Mouse (Mus musculus) urinary bladder, postnatal 4 days (tissue): ENCODE measurements around the gene Klhl9.

ENCODE experiments used
- DNase-seq, 2 experiments: peaks; one replicate each; pipeline ENCODE4 v3.0.0; 2021 to 2022; ENCODE audit warnings: low spot score in 2 of 2

The Klhl9 gene

DNA sequence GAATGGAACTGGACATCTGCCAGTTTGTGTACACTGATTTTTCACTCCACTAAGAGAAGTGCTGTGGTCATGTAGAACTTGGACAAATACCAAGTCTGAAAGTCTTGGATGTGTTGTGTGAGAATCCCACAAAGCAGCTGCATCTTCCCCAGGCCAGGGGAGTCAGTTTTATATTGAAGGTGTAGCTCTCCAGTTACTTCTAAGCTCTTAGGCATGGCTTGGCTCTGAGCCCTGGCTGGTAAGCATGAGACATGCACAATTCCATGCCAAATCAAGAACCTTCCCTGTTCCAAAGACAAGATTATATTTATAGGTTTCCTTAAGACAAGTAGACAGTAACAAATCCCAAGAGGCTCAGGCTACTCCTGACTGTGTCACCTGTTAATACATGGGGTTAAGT lies 7.2 kb downstream of the Klhl9 start:
- no peak for DNase-seq

DNA sequence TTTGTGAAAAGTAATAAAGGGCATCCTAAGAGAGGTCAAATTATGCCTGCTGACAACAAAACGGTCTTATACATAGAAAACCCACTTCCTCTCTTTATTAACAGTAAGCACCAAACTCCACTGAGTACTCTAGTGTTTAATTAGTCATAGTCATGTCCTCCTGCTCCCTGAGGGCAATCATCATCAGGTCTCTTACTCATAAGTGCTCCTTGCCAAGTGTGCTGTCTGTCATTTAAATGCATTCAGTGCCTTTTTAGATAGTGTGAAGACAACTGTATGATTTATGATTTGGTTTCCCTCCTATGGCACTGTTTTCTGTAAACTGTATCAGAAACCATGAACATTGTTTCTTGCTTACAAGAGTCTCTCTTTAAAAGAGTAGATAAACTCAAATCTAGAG lies 8.0 kb downstream of the Klhl9 start:
- DNase-seq, result no peak

DNA sequence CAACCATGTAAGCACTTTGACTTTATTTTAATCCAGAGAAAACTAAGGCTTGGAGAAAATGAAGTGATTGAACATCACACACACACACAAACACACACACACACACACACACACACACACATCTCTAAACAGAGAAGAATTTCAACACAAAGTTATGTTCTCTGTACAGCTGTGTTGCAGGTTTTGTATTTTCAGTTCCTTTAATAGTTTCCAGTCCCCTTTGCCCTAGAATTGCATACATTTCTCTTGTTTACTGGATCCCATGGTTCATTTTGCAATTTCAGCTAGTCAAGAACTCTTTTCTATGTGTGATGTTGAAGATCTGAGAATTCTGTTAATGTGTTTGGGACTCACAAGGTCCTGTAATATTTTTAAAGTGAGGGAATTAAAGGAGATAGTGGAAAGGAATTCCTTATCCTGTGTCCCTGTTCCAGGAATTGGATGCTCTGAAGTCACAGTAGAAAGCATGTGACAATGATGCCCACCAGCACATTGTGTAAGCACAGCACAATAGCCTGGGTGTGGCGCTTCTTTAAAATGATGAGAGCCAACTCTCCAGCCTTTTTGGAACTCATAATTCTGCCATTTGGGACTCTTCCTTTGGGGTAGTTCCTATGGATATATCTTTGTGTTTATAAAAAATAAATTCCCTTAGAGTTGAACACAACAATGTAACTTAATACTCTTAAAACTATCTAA lies 15.0 kb downstream of the Klhl9 start:
- DNase-seq, result no peak

DNA sequence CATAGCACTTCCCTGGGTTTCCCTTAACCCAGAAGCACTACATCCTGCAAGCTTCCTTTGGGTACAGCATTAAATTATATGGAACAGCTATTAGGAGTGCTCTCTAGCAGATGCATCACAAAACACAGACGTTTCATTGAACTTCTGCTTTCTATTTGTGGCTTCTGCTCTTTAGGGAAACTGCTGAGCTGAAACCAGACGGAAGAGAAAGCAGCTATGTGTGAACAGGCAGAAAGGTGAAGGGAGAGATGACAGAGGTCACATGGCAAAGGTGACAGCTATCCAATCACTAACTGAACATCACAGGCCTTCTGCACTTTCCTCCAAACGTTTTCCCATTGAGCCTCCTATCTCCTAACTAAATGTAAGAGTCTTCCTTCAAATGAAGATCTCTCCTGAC lies 16.3 kb downstream of the Klhl9 start:
- no peak for DNase-seq

DNA sequence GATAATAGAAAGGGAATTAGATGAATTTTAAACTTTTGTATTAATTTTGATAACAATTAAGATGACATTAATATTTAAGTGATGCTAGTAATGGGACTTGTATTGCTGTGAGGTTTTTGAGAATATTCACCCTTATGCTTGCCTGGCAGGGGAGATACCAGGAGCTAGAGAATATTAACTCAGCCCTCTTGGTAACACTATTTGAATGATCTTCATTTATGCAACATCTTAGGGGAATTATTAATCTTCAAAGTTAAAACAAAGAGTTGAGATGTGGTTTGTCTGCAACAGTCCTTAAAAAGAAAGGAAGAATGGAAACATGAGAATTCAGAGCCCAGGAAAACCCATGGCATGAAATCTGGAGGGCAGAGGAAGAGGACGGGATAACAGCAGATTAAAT lies 23.0 kb downstream of the Klhl9 start:
- DNase-seq, result no peak

DNA sequence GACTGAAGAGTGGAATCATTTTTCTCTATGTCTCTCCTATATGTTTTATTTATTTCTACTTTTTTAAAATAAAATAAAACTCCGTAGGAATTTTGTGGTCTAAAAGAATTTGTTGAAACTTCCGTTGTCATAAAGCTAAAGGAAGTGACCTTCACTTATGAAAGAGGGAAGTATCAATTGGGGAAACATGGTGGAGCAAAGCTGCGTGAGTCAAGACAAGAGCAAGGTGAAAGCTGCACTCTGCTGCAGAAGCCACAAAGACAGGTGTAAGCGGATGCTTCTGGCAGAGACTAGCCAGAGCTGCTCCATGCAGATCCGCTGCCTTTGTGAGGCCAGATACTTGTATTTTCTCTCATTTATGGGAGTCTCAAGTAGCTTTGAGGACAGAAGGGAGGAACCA lies 23.5 kb downstream of the Klhl9 start:
- DNase-seq, result no peak

DNA sequence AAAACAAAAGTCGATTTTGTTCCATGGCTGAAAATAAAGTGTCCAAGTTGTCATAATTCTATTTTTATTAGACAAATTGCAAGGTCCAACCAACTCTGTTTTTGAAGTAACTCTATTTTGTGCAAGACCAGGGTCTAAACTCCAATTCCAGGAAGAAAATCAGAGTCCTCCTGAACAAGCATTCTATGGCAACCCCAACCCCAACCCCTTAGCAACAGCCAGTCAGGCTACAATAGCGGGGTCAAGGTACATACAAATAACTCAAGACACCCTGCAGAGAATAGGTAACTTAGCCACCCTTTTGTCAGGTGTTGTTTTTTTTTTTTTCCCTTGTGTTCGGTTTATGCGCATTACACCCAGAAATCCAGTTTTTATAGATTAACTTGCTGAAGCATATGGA lies 24.5 kb downstream of the Klhl9 start:
- no peak for DNase-seq

DNA sequence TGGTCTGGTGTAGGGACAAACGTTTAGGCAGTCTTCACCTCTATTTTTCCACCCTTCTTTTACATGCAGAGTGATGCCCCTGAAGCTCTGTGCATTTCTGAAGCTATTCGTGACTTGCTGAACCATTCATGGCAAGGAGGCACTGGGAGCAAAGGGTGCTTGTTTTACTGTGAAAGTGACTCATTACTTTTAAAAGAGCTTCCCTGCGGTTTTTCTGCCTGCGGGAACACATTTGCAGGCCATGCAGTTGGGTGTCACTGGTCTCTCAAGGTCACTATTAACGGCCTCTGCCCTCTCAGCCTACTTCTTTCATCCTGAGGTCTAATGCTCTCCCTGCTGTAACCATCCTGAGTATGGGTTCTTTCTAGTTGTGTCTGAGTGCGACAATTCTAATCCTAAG lies 25.2 kb downstream of the Klhl9 start:
- DNase-seq, result no peak

DNA sequence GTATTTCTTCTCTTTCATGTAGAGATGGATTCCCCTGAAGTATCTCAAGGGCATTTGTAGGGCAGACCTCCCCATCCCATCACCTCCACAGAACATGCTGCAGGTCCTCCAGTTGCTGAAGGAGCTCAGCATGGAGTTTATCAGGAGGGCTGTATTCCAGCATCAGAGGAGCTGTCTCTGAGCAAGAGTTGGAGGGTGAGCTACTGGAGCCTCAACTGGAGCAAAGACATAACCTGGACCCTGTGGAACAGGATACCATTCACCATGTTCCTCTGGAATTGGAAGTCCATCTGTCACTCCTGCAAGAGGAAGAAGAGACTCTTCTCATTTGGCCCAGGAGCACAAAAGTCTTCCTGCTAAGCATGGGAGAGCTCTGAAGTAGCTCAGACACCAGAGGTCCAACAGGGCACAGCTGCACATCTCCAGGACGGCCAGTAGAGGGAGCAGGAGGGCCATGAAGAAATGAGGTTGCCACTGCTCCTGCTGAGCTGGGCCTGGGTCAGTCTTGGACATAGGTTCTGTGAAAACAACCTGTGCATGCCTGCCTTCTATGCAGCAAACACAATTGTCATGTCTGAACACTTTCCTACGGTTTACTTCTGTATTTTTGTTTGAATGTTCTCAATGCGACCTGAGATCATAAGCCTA lies 25.9 kb downstream of the Klhl9 start:
- DNase-seq, result peak; percentile 53 to 75

DNA sequence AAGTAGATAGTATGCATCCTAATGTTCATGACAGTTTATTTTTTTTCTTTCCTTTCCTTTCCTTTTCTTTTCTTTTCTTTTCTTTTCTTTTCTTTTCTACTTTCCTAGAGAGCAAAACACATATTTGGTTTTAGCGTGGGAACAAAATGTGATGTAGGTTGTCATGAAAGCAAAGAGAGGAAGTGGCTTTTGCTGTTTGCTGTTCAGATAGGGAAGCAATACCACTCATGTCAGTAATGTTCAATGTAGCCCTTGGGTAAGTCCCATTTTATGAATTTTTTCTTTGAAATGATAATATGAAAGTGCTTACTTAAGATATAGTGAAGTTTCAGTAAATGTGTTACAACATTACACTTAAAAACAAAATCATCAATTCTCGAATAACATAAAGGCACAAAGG lies 28.9 kb downstream of the Klhl9 start:
- no peak for DNase-seq

DNA sequence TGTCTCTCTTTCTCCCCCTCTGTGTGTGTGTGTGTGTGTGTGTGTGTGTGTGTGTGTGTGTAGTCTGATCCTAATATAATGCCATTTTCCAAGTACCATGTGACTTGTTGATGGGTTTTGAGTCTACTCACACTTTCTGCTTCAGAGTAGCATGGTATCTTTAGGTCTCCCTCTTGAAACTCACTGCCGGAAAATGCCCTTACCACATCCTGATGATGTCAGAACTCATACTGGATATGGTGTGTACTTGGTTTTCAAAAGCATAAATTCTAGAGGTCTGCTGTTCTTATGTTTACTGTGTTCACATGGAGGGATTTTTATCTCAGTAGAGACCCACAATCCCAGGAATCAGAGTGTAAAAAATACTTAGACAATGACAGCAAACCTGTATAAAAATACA lies 29.7 kb downstream of the Klhl9 start:
- no peak for DNase-seq

DNA sequence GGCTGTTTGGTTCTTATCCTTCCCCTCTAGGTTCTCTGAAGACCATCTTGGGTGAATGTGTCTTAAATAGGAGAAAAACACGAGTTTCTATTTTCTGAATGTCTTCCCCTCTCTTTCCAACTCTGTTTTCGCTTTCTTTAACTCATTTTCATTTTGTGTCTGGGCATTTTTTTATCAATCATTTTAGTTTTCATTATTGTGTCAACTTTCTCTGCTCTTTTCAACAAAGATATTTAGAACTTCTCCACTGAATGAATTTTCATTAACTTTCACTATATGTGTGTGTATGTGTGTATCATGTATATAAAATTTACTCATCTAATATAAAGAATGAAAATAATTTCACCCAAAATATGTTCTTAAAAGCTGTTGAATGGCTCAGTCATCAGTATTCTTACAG lies 31.0 kb downstream of the Klhl9 start, which contains the start of gene Ifnab:
Gene Ifnab (minus strand): TSS at position 101 of the 400 bp plus-strand sequence.
- no peak for DNase-seq

DNA sequence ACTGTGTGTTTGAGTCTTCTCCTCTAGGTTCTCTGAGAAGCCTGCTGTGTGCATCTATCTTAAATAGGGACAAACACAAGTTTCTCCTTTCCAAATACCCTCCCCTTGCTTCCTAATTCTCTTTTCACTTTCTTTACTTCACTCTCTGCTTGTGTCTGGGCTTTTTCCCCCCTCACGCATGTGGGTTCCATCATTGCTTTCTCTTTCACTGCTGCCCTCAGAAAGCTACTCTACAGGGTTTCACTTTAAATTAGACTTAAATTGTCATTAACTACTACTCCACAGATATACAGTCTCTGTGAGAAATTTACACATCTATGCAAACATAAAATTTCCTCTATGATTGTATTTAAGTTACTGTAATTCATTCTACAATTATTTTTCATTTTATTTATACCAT lies 38.5 kb downstream of the Klhl9 start, which contains the start of gene Ifna2:
Gene Ifna2 (minus strand): TSS at position 101 of the 400 bp plus-strand sequence.
- DNase-seq, result no peak

DNA sequence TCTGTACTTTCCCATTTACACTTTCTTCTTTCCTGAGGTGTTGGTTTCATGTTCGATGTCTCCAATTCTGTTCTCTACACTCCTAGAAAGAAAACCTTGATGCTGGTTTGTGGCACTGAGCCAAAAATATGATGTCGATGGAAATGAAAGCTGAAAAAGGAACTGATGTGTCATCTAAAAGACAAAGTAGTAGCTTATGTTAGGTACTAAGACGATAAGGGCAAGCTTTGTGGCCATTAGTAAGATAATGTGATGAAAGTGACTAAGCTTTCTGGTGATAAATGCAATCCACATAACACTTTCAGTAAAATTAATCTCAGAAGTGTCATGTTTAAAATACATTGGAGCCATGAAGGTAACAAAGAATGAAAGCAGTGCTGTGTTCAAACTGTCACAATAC lies 40.9 kb downstream of the Klhl9 start:
- no peak for DNase-seq

DNA sequence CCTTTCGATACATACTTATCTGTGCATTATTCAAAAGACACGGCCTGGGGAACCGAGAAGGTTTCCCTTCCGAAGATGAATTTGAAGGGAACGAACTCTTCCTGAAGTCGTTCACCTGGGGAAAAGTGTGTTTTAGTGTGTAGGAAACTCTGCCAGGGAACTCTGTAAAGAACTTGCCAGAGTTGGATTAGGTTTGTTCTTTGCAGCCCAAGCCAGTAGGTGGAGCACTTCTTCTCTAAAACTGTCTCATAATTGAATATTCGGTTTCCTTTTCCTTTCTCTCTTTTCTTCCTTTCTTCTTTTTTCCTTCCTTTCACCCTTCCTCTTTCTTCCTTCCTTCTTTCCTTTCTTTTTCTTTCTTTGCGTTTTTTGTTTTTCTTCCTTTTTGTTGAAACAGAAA lies 41.9 kb downstream of the Klhl9 start:
- DNase-seq, result no peak

DNA sequence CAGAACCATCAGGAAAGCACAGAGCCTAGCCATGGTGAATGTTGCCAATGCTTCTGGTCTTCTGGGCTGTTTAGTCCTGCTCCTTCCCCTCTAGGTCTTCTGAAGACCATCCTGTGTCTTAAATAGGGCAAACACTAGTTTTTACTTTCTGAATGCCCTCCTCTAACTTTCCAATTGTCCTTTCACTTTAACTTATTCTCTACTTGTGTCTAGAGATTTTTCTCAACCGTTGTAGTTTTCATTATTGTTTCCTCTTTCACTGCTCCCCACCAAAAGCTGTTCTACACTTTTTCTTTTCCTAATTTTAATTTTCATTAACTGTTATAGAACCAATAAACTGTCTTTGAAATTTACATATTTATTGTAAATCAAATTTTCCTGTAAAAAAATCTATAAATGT lies 45.4 kb downstream of the Klhl9 start, which contains the start of gene Ifna16:
Gene Ifna16 (minus strand): TSS at position 101 of the 400 bp plus-strand sequence.
- DNase-seq, result no peak
